Mouse (Mus musculus) CD4-positive, CD25-positive, alpha-beta regulatory T cell, adult 9 weeks (primary cell): Measurements from ENCODE around the gene Wdr73. TPM values are rescaled to one million over a fixed set of nuclear protein-coding genes. Genes with fewer than 3 reads are reported as not detected.

Experiments
- polyA plus RNA-seq: library from polyadenylated mRNA; unstranded; fragments of 100-300 nt; shearing (Covaris generic); gene quantifications from one replicate; pipeline ENCODE4 v1.2.1, GENCODE M21; 2017

The Wdr73 gene
- 36.9 TPM for polyA plus RNA-seq

DNA sequence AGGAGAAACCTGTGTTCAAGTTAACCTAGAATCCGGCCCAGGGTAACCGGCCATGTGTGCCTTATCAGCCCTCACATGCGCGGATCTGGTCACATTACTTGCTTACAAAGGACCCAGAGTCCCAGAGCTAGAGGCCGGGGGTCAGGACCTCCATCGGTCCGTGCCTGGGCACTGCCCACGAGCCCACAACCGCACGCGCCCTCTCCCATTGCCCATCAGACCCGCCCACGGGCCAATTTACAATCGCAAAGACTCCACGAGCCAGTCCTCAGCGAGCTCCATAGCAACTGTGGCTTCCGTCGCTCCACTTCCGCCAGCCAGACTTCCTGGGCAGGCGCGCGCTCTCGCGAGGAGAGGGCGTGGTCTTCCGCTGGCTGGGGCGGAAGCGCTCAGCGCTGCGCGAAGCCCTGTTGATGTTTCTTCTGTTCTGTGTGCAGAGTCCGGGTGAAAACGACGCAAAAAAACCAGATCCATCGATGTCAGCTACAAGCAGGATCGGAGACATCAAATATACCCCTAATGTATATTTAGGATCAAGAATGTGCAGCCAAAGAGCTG, at the start of gene Wdr73:
TSS of gene Wdr73 (minus strand) at position 326 of the 558 bp plus-strand sequence.

DNA sequence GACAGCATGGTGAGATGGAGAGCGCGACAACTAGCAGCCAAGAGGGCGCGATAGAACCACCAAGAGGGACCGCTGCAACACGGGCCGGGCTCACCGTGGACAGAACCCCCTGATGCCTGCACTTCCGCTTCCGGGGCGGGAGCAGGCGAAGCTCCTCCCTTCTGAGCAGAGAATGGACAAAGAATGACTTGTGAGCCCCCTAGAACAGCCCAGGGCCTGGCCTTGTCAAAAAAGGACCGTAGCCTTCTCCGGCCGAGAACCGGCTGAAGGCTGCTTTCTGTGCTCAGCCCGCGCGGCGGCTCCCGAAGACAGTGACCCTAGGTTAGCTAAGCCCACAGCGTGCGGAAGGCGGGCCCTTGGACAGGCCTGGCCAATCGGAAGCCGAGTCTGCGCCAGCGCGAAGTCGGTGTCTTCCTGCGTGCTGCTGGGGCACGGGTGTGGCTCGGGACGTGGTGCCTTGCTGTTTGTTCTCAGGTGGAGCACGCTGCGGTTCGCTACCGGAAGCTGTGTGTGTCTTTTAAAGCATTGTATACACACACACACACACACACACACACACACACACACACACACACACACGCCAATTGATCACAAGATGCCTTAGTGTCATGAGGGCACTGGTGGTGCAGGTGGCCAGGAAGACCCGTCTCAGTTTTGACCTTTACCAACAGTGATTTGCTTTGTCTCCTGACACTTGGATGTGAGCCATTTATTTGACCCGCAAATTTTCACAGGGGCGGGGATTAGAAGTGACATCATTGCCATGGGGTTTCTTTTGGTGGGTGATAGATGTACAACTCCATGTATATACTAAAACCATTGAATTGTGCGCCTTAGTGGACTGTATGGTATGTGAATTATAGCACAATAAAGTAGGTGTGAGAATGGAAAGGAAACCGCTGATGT, 46.6 kb upstream of the Wdr73 start, which contains the start of gene Sec11a:
TSS of gene Sec11a (minus strand) at position 336 of the 906 bp plus-strand sequence.

DNA sequence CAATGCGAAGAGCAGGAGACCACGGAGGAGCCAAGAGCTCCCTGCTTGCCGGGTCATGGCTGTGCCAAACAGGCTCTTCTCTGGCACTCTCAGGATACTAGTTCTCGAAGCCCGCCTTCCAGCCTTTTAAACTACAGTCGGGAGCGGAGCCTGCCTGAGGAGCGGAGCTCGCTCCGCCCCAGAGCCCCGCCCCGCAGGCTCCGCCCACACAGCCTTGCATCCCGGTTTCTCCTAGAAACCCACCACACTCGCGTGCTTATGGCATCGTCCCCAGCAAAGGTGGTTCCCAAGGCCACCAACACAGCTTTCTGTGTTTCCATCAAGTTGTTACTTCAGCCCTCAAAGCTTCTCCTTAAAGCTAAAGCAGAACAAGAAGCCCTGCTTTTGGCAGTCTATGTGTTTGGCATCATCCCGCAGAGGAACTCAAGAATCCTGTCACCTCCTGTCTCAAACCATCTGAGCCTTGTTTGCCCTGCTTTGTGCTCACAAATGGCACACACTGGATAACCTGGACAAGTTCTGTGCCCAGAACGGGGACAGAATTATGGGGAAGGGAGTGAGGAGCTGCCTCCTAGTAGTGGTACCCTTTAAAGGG, 3.9 kb upstream of the Wdr73 start, which contains the start of gene Nmb:
TSS of gene Nmb (minus strand) at position 156 of the 595 bp plus-strand sequence.

DNA sequence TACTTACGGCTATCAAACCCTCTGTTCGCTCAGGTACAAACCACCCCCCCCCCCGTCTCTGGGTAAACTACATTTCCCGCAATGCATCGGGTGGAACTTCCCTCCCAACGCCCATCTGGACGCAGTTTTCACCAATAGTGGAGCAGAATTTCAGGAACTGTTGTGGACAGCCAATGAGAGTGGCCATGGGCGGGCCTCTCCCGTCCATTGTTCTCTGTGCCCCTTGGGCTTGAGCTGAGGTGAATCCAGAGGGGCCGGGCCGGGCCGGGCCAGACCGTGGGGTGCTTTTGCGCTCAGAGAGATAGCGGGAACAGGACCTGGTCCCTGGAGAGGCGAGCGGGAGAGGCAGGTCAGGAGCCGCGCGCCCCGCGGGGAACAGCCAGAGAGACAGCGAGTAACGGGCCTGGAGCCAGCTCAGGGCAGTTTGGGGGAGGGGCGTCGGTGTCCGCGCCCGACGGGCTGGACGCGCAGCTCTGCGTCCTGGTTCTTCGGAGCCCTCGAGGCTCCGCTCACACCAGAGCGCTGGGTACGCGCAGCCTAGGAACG, 40.3 kb downstream of the Wdr73 start, which contains the start of gene Zscan2:
TSS of gene Zscan2 (plus strand) at position 192 of the 546 bp plus-strand sequence.

Other genes with a start within 250 kb of the Wdr73 start
- 9.8 TPM for gene Crtc3, start 212.4 kb downstream of the Wdr73 start, polyA plus RNA-seq
- 305 TPM for gene Iqgap1, start 75.3 kb downstream of the Wdr73 start, polyA plus RNA-seq
- gene Zscan2, start 40.3 kb downstream of the Wdr73 start, polyA plus RNA-seq = 3.3 TPM
- gene Nmb, start 3.8 kb upstream of the Wdr73 start, polyA plus RNA-seq = 63.4 TPM
- gene Sec11a, start 46.5 kb upstream of the Wdr73 start, polyA plus RNA-seq = 384 TPM
- 12.7 TPM for gene Zfp592, start 92.4 kb upstream of the Wdr73 start, polyA plus RNA-seq
- 0.21 TPM for gene Alpk3, start 156.3 kb upstream of the Wdr73 start, polyA plus RNA-seq
- gene Slc28a1, start 213.5 kb upstream of the Wdr73 start, polyA plus RNA-seq = not detected